Mouse (Mus musculus) neural tube, postnatal 0 days (tissue): ENCODE measurements around the gene Pitx3. TPM values are rescaled to one million over a fixed set of nuclear protein-coding genes. Genes with fewer than 3 reads are reported as not detected.

ENCODE experiments used
- polyA plus RNA-seq: library from polyadenylated mRNA; unstranded; fragments of >200 nt; fragmentation: Nextera tagmentation; extraction: Ambion mirVana; gene quantifications from 2 replicates; pipeline ENCODE4 v1.2.1, GENCODE M21; 2015

The Pitx3 gene
- polyA plus RNA-seq, result 0.14 and 0.38 TPM in 2 replicates

GRCm38 (mm10) chr19:46147511-46148371, at the start of gene Pitx3:
TSS of gene Pitx3 (minus strand) at chr19:46148326.

GRCm38 (mm10) chr19:46152127-46152803, 4.1 kb upstream of the Pitx3 start, which contains the start of gene Gbf1:
TSS of gene Gbf1 (plus strand) at chr19:46152509.

GRCm38 (mm10) chr19:46131694-46132525, 16.2 kb downstream of the Pitx3 start, which contains the start of gene Elovl3:
TSS of gene Elovl3 (plus strand) at chr19:46131897.

Other genes starting within 250 kb of the Pitx3 start
- gene Armh3, start 149.8 kb downstream of the Pitx3 start, polyA plus RNA-seq, result 14.9 and 15.2 TPM in 2 replicates
- 6.0 and 6.5 TPM in 2 replicates for gene Hps6, start 144.8 kb downstream of the Pitx3 start, polyA plus RNA-seq
- gene Pprc1, start 103.4 kb downstream of the Pitx3 start, polyA plus RNA-seq, result 10.8 and 14.2 TPM in 2 replicates
- gene Ldb1, start 103.1 kb downstream of the Pitx3 start, polyA plus RNA-seq, result 86.9 and 88.2 TPM in 2 replicates
- 48.7 and 51.1 TPM in 2 replicates for gene Nolc1, start 72.5 kb downstream of the Pitx3 start, polyA plus RNA-seq
- gene Elovl3, start 16.4 kb downstream of the Pitx3 start, polyA plus RNA-seq, result not detected in 2 replicates
- gene Gbf1, start 4.2 kb upstream of the Pitx3 start, polyA plus RNA-seq, result 62.8 and 64.7 TPM in 2 replicates
- gene Nfkb2, start 156.0 kb upstream of the Pitx3 start, polyA plus RNA-seq, result 2.8 and 3.5 TPM in 2 replicates
- 142 and 154 TPM in 2 replicates for gene Psd, start 178.8 kb upstream of the Pitx3 start, polyA plus RNA-seq
- gene Fbxl15, start 179.9 kb upstream of the Pitx3 start, polyA plus RNA-seq, result 60.5 and 62.0 TPM in 2 replicates
- 334 and 392 TPM in 2 replicates for gene Cuedc2, start 190.4 kb upstream of the Pitx3 start, polyA plus RNA-seq
- 12.7 and 13.9 TPM in 2 replicates for gene Mfsd13a, start 192.8 kb upstream of the Pitx3 start, polyA plus RNA-seq
- 2.2 and 3.0 TPM in 2 replicates for gene 2310034G01Rik, start 202.0 kb upstream of the Pitx3 start, polyA plus RNA-seq
- gene Actr1a, start 247.4 kb upstream of the Pitx3 start, polyA plus RNA-seq, result 232 and 254 TPM in 2 replicates
- gene Sufu, start 248.6 kb upstream of the Pitx3 start, polyA plus RNA-seq, result 12.1 and 13.0 TPM in 2 replicates